Mouse (Mus musculus): Measurements from ENCODE around the gene Ikzf2.

The Ikzf2 gene

GRCm38 (mm10) chr1:69513595-69514250 is 173.3 kb downstream of the Ikzf2 start:
- no peak for DNase-seq (ENCODE audit: low read depth, low spot score)

GRCm38 (mm10) chr1:69508275-69508674 is 178.8 kb downstream of the Ikzf2 start:
- no peak for DNase-seq (ENCODE audit: low read depth, low spot score)

- no peak for DNase-seq (ENCODE audit: low read depth, low spot score)
Measured at GRCm38 (mm10) chr1:69507513-69507912, 179.5 kb downstream of the Ikzf2 start.

GRCm38 (mm10) chr1:69506615-69507159 is 180.4 kb downstream of the Ikzf2 start:
- no peak for DNase-seq (ENCODE audit: low read depth, low spot score)

- DNase-seq (ENCODE audit: low read depth, low spot score), result no peak
Measured at GRCm38 (mm10) chr1:69506011-69506410, 181.0 kb downstream of the Ikzf2 start.

- no peak for DNase-seq (ENCODE audit: low read depth, low spot score)
Measured at GRCm38 (mm10) chr1:69500388-69500787, 186.7 kb downstream of the Ikzf2 start.

- DNase-seq (ENCODE audit: low read depth, low spot score), result no peak
Measured at GRCm38 (mm10) chr1:69499652-69500051, 187.4 kb downstream of the Ikzf2 start.

GRCm38 (mm10) chr1:69498862-69499306 is 188.2 kb downstream of the Ikzf2 start:
- DNase-seq (ENCODE audit: low read depth, low spot score), result no peak

GRCm38 (mm10) chr1:69496055-69496454 is 191.0 kb downstream of the Ikzf2 start:
- no peak for DNase-seq (ENCODE audit: low read depth, low spot score)

GRCm38 (mm10) chr1:69493309-69494047 is 193.6 kb downstream of the Ikzf2 start:
- DNase-seq (ENCODE audit: low read depth, low spot score), result no peak

- DNase-seq (ENCODE audit: low read depth, low spot score), result no peak
Measured at GRCm38 (mm10) chr1:69492013-69492412, 195.0 kb downstream of the Ikzf2 start.

GRCm38 (mm10) chr1:69489026-69489425 is 198.0 kb downstream of the Ikzf2 start:
- DNase-seq (ENCODE audit: low read depth, low spot score), result no peak

GRCm38 (mm10) chr1:69488625-69489024 is 198.4 kb downstream of the Ikzf2 start:
- no peak for DNase-seq (ENCODE audit: low read depth, low spot score)
